Mouse (Mus musculus) heart, adult 2 months (tissue): ENCODE results near the gene Gm5128. TPM values are rescaled to one million over a fixed set of nuclear protein-coding genes. Genes with fewer than 3 reads are reported as not detected.
A peak's percentile ranks its signal among the peaks of the same experiment; 100 is the strongest.
"Not testable (repeated sequence)": the region's sequence is repeated elsewhere in the genome, so short reads cannot be mapped to it uniquely, and the experiment has no call there.

ENCODE experiments used
- DNase-seq, 2 experiments: peaks; one replicate each; pipeline ENCODE4 v3.0.0; 2021
- H3K27ac ChIP-seq: fragments of 200-600 bp; 2 replicates; pipeline ENCODE4 v1.8.1; 2022
- H3K27me3 ChIP-seq: fragments of 200-500 bp; 2 replicates; pipeline ENCODE4 v1.6.1; 2012; ENCODE audit warnings: mild to moderate bottlenecking, low read length, inconsistent platforms, mixed read lengths; ENCODE audit not compliant: control insufficient read depth, insufficient read depth
- H3K36me3 ChIP-seq: fragments of 200-500 bp; 2 replicates; pipeline ENCODE4 v1.6.1; 2012; ENCODE audit warnings: low read length, inconsistent platforms; ENCODE audit not compliant: control insufficient read depth, insufficient read depth
- H3K4me1 ChIP-seq: fragments of 200-500 bp; 2 replicates; pipeline ENCODE4 v1.6.1; 2011; ENCODE audit warnings: low read length; ENCODE audit not compliant: control insufficient read depth, insufficient read depth
- H3K4me3 ChIP-seq: fragments of 200-600 bp; 2 replicates; pipeline ENCODE4 v1.8.1; 2022
- H3K79me2 ChIP-seq: fragments of 200-500 bp; replicated peaks from 2 replicates; pipeline ENCODE4 v1.6.1; 2012; ENCODE audit warnings: mild to moderate bottlenecking, inconsistent platforms, low read length, moderate library complexity, mixed read lengths; ENCODE audit not compliant: control insufficient read depth, insufficient read depth
- H3K9ac ChIP-seq: fragments of 200-500 bp; 2 replicates; pipeline ENCODE4 v1.6.1; 2012; ENCODE audit warnings: low read depth, mild to moderate bottlenecking, control low read depth, inconsistent platforms, low read length, mixed read lengths
- CTCF ChIP-seq: fragments of 200-600 bp; IDR thresholded peaks from 2 replicates; pipeline ENCODE4 v1.8.1; 2022; ENCODE audit warnings: antibody characterized with exemption, mild to moderate bottlenecking, moderate library complexity
- WGBS: fragments of 180-500 bp; shearing (Covaris S2); methylation state at CpG from one replicate; pipeline ENCODE4 v1.1.7; 2018; 5-methylcytosine and 5-hydroxymethylcytosine counted together
- intact Hi-C: fragments of 180-260 bp; cut with DNase I; formaldehyde crosslinking; loops from one replicate; pipeline ENCODE4 v1.15.1; 2025
- long read RNA-seq: library from polyadenylated mRNA; stranded (forward); transcript quantifications from one replicate; pipeline ENCODE4 v2.0.0, GENCODE M21; 2021
- polyA plus RNA-seq: library from polyadenylated mRNA; depleted of rRNA; stranded (reverse); fragments of >200 nt; gene quantifications from 2 replicates; pipeline ENCODE4 v1.2.3, GENCODE M21; 2012; rRNA removed
- total RNA-seq, 2 experiments: library from RNA; stranded (reverse); gene quantifications; 2 replicates each; pipeline ENCODE4 v1.2.3; 2021

Gene Gm5128
- total RNA-seq: not detected
- not detected in 2 replicates for polyA plus RNA-seq
- long read RNA-seq: 0 reads

GRCm38 (mm10) chrX:135372984-135373383 is at the start of gene Gm5128:
Gm5128 (plus strand) TSS chrX:135373284.
- DNase-seq, H3K27me3 ChIP-seq, intact Hi-C loops, H3K4me1 ChIP-seq, H3K27ac ChIP-seq, H3K79me2 ChIP-seq, H3K4me3 ChIP-seq, H3K36me3 ChIP-seq, H3K9ac ChIP-seq: not testable (repeated sequence)
- no CpG with 5 or more reads among the region's 15 CpGs for whole genome bisulfite sequencing

- WGBS: 17% methylated on average over 3 of the region's 6 CpGs
- H3K9ac ChIP-seq, H3K79me2 ChIP-seq, H3K27me3 ChIP-seq, H3K4me1 ChIP-seq, H3K4me3 ChIP-seq, DNase-seq, H3K36me3 ChIP-seq, H3K27ac ChIP-seq, intact Hi-C loops: not testable (repeated sequence)
Observed at GRCm38 (mm10) chrX:135360685-135361084, 12.4 kb upstream of the Gm5128 start.

GRCm38 (mm10) chrX:135361943-135362342 is 11.1 kb upstream of the Gm5128 start:
- intact Hi-C loops, H3K36me3 ChIP-seq: not testable (repeated sequence)
- no CpG with 5 or more reads among the region's 4 CpGs for WGBS

GRCm38 (mm10) chrX:135403578-135403977 is 30.5 kb downstream of the Gm5128 start:
- H3K9ac ChIP-seq, intact Hi-C loops, H3K36me3 ChIP-seq, DNase-seq, H3K27ac ChIP-seq, H3K4me1 ChIP-seq, H3K79me2 ChIP-seq, H3K27me3 ChIP-seq, H3K4me3 ChIP-seq: not testable (repeated sequence)
- WGBS: no CpG with 5 or more reads among the region's 3 CpGs

More at GRCm38 (mm10) chrX:135361943-135362342, 11.1 kb upstream of the Gm5128 start:
- not testable (repeated sequence) for DNase-seq, H3K79me2 ChIP-seq, H3K4me1 ChIP-seq, H3K4me3 ChIP-seq, H3K9ac ChIP-seq, H3K27ac ChIP-seq, H3K27me3 ChIP-seq

GRCm38 (mm10) chrX:135421203-135421602 is 48.1 kb downstream of the Gm5128 start:
- H3K27ac ChIP-seq, H3K79me2 ChIP-seq, H3K36me3 ChIP-seq, H3K4me3 ChIP-seq, H3K4me1 ChIP-seq, H3K27me3 ChIP-seq, intact Hi-C loops, H3K9ac ChIP-seq: not testable (repeated sequence)
- DNase-seq: peak in 1 of 2 experiments; percentile 1
- TF ChIP-seq CTCF: 0 out of 2 replicates have a peak, but pooled peaks have one; percentile 2
- WGBS: 33% methylated on average over 4 of the region's 7 CpGs

GRCm38 (mm10) chrX:135421824-135422223 is 48.7 kb downstream of the Gm5128 start:
- intact Hi-C loops, H3K4me3 ChIP-seq, H3K4me1 ChIP-seq, H3K79me2 ChIP-seq, H3K27me3 ChIP-seq, H3K27ac ChIP-seq, H3K36me3 ChIP-seq, DNase-seq, H3K9ac ChIP-seq: not testable (repeated sequence)

GRCm38 (mm10) chrX:135422473-135422872 is 49.4 kb downstream of the Gm5128 start:
- DNase-seq: not testable (repeated sequence)

More at GRCm38 (mm10) chrX:135422473-135422872, 49.4 kb downstream of the Gm5128 start:
- intact Hi-C loops, H3K4me3 ChIP-seq, H3K27ac ChIP-seq, H3K9ac ChIP-seq, H3K36me3 ChIP-seq, H3K4me1 ChIP-seq, H3K27me3 ChIP-seq, H3K79me2 ChIP-seq: not testable (repeated sequence)
- no CpG with 5 or more reads among the region's 4 CpGs for WGBS

Other genes starting within 250 kb of the Gm5128 start
- gene Gm15023, start 195.7 kb upstream of the Gm5128 start, total RNA-seq: not detected
- not detected in 2 replicates for gene Gm15023, start 195.7 kb upstream of the Gm5128 start, polyA plus RNA-seq
- gene Tceal6, start 162.6 kb upstream of the Gm5128 start, total RNA-seq: not detected
- gene Tceal6, start 162.6 kb upstream of the Gm5128 start, polyA plus RNA-seq: 0.12 TPM in 1 of 2 replicates, not detected in the other
- not detected for gene Pramel3, start 71.0 kb upstream of the Gm5128 start, total RNA-seq
- gene Pramel3, start 71.0 kb upstream of the Gm5128 start, polyA plus RNA-seq: 0.06 TPM in 1 of 2 replicates, not detected in the other
- not detected for gene Gm7903, start 60.6 kb downstream of the Gm5128 start, total RNA-seq
- gene Gm7903, start 60.6 kb downstream of the Gm5128 start, polyA plus RNA-seq: not detected in 2 replicates
- gene AV320801, start 121.3 kb downstream of the Gm5128 start, total RNA-seq: not detected
- not detected in 2 replicates for gene AV320801, start 121.3 kb downstream of the Gm5128 start, polyA plus RNA-seq
- under 1 TPM in 1 of 2 experiments, not detected in 1; 0.13 TPM for gene Nxf7, start 225.5 kb downstream of the Gm5128 start, total RNA-seq
- not detected in 2 replicates for gene Nxf7, start 225.5 kb downstream of the Gm5128 start, polyA plus RNA-seq